Mouse (Mus musculus): ENCODE results near the gene Hoxd13.
A peak's percentile ranks its signal among the peaks of the same experiment; 100 is the strongest.

The Hoxd13 gene

DNA sequence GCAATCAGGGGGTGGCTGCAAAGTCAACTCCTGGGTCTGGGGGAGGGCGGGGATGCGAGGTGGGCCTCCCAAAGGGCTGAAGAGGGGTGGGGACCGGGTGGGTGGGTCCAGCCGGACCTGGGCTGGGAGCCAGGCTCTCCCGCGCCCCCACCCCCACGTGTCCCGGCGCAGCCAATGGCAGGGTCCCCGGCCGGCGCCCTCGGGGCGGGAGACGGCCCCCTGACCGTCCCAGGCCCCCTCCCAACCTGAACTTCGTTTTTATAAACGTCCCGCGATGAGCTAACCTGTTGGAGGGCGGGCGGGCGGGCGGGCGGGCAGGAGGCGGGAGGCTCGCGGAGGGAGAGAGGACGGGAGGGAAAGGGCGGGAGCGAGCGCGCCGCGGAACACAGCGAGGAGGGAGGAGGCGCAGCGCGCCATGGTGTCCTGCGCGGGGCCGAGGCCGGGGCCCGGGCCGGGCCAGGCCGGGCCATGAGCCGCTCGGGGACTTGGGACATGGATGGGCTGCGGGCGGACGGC lies at the start of gene Hoxd13:
Hoxd13 (plus strand) TSS at position 469 of the 516 bp plus-strand sequence.
- DNase-seq, result no peak

- no peak for DNase-seq
Measured at GRCm38 (mm10) chr2:74619676-74620246, 48.3 kb upstream of the Hoxd13 start.

- DNase-seq, result no peak
Measured at GRCm38 (mm10) chr2:74620368-74620767, 47.7 kb upstream of the Hoxd13 start.

GRCm38 (mm10) chr2:74635412-74635811 lies 32.7 kb upstream of the Hoxd13 start:
- DNase-seq, result no peak

DNA sequence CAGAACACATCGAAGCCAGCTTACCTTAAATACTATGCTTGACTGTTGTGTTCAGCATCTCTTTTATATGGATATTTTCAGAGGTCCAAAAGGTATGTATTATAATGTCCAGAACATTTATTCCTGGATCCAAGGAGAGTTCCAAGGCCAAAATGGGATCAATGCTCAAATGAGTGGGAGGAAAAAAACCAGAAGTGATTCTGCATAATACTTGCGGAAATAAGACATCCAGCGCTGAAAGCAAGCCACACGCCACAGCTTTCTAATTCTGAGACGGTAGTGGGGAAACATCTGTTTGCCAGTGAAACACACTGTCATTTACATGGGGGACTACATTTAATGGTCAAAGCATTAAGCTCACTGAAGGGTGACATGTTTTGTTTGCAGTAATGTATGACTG lies 25.7 kb upstream of the Hoxd13 start:
- no peak for DNase-seq

GRCm38 (mm10) chr2:74645631-74646030 lies 22.5 kb upstream of the Hoxd13 start:
- DNase-seq, result no peak

DNA sequence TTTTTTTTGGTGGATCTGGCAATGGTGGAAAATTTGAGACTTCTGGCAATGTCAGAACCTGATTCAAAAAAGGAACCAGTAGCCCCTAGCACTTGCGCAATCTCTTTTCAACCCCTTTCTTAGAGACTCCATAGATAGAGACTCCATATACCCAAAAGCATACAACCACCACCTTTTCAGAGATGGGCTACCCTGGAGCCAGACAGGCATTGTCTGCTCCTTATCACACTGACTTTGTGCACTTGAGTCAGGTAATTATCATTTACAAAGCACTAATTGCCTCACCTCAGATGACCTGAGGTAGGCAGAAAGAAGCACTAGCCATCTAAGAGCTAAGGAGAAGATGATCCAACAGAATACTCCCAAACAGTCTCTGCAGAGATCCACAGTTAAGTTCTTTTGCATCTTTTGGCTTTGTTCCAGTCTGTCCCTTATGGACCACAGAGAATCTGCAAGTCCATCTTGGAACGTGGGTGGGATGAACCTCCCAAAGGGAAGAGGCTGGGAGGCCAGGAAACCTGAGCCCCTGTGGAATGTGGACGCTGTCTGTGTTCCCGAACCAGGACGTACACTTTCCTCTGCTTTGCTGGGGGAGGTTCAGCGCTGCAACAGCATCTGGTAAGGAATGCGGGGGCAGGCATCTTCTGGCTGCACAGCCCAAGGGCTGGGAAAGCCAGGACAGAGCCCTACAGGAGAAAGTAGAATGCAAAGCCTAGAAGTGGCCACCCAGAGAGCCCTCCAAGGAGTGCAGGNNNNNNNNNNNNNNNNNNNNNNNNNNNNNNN lies 20.8 kb upstream of the Hoxd13 start:
- no peak for DNase-seq

- no peak for DNase-seq
Measured at GRCm38 (mm10) chr2:74652996-74653340, 15.1 kb upstream of the Hoxd13 start.

GRCm38 (mm10) chr2:74653781-74654535 lies 14.2 kb upstream of the Hoxd13 start:
- no peak for DNase-seq

DNA sequence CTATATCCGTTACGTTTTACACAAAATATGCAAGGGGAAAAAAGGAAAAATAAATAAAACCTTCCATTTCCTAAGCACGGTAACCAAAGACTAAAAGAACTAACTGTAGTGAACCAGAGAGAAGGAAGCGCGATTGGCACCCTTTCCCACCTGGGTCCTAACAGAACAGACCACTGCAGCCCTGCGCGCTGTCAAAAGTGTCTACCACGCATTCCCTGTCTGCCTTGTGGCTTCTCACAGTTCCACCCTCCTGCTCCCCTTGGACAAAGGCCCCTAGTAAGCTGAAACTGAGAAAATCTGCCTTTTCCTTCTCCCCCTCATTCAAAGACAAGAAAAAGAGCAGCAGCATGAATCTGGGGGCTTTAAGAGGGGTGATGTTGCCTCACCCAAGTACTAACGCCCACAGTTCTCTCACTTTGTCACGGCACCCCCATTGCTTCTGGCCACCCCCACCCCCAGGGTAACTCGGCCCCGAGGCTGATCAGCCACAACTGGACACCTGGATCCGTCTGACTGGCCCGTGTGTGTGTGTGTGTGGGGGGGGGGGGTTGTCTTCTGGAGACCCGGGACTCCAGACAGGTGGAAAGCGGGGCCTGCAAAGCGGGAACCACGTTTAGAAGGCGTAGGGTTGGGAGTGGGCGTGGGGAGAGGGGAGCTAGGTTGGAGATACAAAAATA lies 13.2 kb upstream of the Hoxd13 start:
- DNase-seq, result no peak

- peak; percentile 34 for DNase-seq
Measured at GRCm38 (mm10) chr2:74655420-74655781, 12.7 kb upstream of the Hoxd13 start.

- DNase-seq, result no peak
Measured at GRCm38 (mm10) chr2:74655821-74656631, 12.1 kb upstream of the Hoxd13 start.

DNA sequence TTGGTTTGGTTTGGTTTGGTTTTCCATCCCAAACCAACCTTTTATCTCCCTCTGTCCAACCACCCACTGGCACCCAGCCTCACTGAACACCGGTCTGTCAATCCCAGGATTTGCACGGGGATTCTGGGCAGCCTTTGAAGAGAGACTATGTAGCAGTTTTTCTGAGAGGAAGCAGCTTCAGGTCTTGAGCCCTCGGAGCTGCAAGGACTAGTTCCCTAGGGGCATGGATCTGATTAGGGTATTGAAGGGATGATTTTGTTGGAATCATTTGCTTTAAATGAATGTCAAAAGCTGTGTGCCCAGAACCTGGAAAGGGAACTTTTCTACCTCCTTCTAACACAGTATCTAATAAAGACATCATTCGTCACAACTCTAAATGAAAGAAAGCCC lies 11.5 kb upstream of the Hoxd13 start:
- no peak for DNase-seq

DNA sequence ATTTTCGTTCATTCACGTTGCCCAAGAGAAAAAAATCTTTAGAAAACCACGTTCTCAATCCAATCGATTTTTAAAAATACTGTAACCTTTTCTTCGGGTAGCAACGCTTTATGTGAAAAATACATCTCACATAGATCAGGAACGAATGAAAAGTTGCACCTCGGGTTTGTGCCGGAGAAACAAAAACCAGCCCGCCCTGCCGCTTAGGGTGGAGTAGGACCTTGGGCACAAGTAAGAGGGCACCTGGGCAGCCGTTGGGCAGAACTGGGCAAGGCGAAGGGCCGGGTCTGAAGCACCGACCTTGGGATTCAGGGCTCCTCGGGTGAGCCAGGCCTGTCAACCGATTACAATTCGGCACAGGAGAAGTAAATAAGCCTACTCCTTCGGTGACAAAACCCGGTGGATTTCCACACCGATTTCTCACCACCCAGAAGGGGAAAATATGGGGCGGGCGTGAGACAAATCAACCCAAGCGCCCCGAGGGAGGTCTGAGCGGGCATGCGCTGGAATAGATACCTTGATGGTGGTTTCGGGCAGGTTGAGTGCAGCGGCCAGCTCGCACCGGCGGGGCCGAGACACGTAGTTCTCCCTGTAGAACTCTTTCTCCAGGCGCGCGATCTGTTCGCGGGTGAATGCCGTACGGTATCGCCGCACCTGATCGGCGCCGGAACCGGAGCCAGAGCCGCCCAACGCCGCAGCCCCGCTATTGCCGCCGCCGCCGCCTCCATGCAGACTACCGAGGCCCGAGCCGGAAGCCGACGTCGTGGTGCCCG lies 10.7 kb upstream of the Hoxd13 start:
- DNase-seq, result no peak

- DNase-seq, result no peak
Measured at GRCm38 (mm10) chr2:74658024-74658666, 10.0 kb upstream of the Hoxd13 start.

DNA sequence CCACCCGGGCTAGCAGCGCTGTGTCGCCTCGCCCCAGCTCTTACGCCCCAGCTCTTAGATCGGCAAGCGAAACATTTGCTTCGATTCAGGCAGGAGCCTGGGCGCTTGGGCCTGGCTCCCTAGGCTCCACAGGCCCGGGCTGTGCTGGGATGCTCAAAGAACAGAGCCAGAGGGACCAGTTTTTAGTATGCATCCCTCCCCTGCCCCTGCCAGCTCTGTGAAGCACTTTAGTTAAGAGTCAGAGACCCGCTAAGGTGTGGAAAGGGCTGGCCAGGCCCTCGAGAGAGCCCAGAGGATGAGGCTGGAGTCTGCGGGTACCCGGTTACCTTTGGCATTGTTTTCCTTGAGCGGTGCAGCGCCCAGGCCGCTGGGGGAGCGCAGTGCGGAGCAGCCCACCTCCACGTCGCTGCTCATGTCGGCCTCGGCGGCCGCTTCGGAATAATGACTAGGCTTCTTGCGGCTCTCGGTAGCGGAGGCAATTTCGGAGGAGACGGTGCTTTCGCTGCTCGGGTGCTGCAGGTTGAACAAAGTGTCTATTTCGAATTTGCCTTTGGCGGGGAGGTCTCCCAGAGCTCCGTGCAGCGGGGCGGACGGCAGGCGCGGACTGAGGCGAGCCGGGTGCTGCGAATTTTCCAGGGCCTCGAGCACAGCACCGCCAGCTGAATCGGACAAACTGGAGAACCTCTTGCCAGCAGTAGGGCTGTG lies 9.3 kb upstream of the Hoxd13 start:
- no peak for DNase-seq

DNA sequence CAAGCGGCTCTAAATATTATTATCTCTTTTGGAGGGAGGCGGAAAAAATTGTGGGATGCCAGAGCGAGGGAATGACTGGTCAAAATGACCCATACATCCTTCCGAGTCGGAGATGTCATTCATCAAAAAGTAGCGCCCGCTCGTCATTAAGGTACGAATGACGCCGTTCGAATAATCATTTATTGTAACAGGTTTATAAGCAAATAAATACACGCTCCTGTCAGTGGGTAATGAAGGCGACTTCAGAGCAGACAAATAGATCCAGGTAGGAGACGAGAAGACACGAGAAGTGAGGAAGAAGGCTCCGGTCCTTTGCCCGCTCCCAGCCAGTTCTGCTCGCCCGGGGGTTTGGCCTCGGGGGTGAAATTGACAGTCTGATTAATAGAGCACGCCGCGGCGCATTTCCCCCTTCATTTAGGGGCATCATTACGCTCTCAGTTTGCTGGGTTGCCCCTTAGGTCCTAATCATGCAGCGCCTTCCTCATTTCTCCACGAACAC lies 8.6 kb upstream of the Hoxd13 start, which contains the start of gene Evx2:
Evx2 (minus strand) TSS at position 51 of the 499 bp plus-strand sequence.
- no peak for DNase-seq

GRCm38 (mm10) chr2:74660421-74661375 lies 7.4 kb upstream of the Hoxd13 start:
- DNase-seq, result no peak

DNA sequence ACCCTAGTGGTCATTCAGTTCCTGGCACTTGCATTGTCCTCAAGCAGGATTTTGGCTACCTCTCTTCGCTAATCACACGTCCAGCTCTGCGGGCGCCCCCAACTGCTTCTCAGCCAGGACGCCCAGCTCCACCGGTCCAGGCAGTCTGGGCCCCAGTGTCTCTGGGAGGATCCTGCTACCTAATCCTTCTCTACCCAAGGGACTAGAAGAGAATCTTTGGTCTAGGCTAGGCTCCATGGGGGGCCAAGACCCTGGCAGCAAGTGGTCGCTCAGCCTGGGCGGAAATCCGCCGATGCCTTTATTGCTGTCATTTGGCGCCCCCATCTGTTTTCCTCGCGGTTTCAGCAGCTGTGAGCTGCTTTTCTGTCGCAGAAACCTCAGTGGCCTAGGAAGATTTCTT lies 6.4 kb upstream of the Hoxd13 start:
- DNase-seq, result peak; percentile 62
